Mouse (Mus musculus) myocyte (in vitro differentiated cells): ENCODE measurements around the gene Tchh. TPM values are rescaled to one million over a fixed set of nuclear protein-coding genes. Genes with fewer than 3 reads are reported as not detected.

Experiments used
- H3K27me3 ChIP-seq: one replicate; pipeline ENCODE4 v1.6.1; 2011; ENCODE audit not compliant: control insufficient read depth, insufficient read depth, insufficient read length
- H3K36me3 ChIP-seq: one replicate; pipeline ENCODE4 v1.6.1; 2011; ENCODE audit not compliant: control insufficient read depth, insufficient read depth
- H3K4me2 ChIP-seq: one replicate; pipeline ENCODE4 v1.6.1; 2011; ENCODE audit warnings: low read depth, control low read depth
- H3K4me3 ChIP-seq: one replicate; pipeline ENCODE4 v1.5.1; 2011; ENCODE audit warnings: mild to moderate bottlenecking, control low read depth, moderate library complexity
- H3K79me2 ChIP-seq: one replicate; pipeline ENCODE4 v1.6.1; 2011; ENCODE audit not compliant: control insufficient read depth, insufficient read depth
- H3ac ChIP-seq: one replicate; pipeline ENCODE4 v1.6.1; 2011; ENCODE audit not compliant: control insufficient read depth, insufficient read length
- CEBPB ChIP-seq: IDR thresholded peaks from 2 replicates; pipeline ENCODE4 v1.6.1; 2011; ENCODE audit warnings: mild to moderate bottlenecking, moderate library complexity; ENCODE audit not compliant: poor library complexity, insufficient read depth, severe bottlenecking
- E2F4 ChIP-seq: IDR thresholded peaks from one replicate; pipeline ENCODE4 v1.6.1; 2011; ENCODE audit warnings: mild to moderate bottlenecking, control low read depth, moderate library complexity; ENCODE audit not compliant: insufficient read depth
- MAX ChIP-seq: IDR thresholded peaks from one replicate; pipeline ENCODE4 v1.6.1; 2011; ENCODE audit warnings: low read depth, mild to moderate bottlenecking, control low read depth
- MYOD1 ChIP-seq, 3 experiments: IDR thresholded peaks; one replicate each; pipeline ENCODE4 v1.6.1; 2011; ENCODE audit warnings: control low read depth in 2 of 3, low read depth in 2 of 3, mild to moderate bottlenecking in 2 of 3, moderate library complexity in 1 of 3; ENCODE audit not compliant: insufficient read length in 2 of 3, control insufficient read depth in 1 of 3
- MYOG ChIP-seq, 3 experiments: IDR thresholded peaks; one replicate each; pipeline ENCODE4 v1.6.1; 2011; ENCODE audit warnings: control low read depth in 2 of 3, low read depth in 2 of 3, mild to moderate bottlenecking in 2 of 3; ENCODE audit not compliant: insufficient read length in 2 of 3, control insufficient read depth in 1 of 3, insufficient read depth in 1 of 3
- POLR2A ChIP-seq: IDR thresholded peaks from one replicate; pipeline ENCODE4 v1.6.1; 2011; ENCODE audit warnings: low read depth, mild to moderate bottlenecking, control low read depth, moderate library complexity; ENCODE audit not compliant: insufficient read length
- POLR2AphosphoS2 ChIP-seq: IDR thresholded peaks from one replicate; pipeline ENCODE4 v1.6.1; 2011; ENCODE audit warnings: low read depth, control low read depth; ENCODE audit not compliant: insufficient read length
- REST ChIP-seq: IDR thresholded peaks from one replicate; pipeline ENCODE4 v1.6.1; 2011; ENCODE audit warnings: mild to moderate bottlenecking, control low read depth, moderate library complexity; ENCODE audit not compliant: insufficient read depth, insufficient read length
- SRF ChIP-seq: IDR thresholded peaks from one replicate; pipeline ENCODE4 v1.6.1; 2011; ENCODE audit warnings: low read depth; ENCODE audit not compliant: control insufficient read depth, insufficient read length
- TCF12 ChIP-seq: IDR thresholded peaks from one replicate; pipeline ENCODE4 v1.6.1; 2011; ENCODE audit warnings: mild to moderate bottlenecking, control low read depth; ENCODE audit not compliant: poor library complexity, insufficient read depth, severe bottlenecking
- TCF3 ChIP-seq: IDR thresholded peaks from one replicate; pipeline ENCODE4 v1.6.1; 2011; ENCODE audit warnings: low read depth, control low read depth; ENCODE audit not compliant: insufficient read length
- USF1 ChIP-seq: IDR thresholded peaks from one replicate; pipeline ENCODE4 v1.6.1; 2011; ENCODE audit warnings: low read depth, mild to moderate bottlenecking, control low read depth, moderate library complexity
- polyA plus RNA-seq: library from polyadenylated mRNA; unstranded; fragments of >200 nt; fragmentation: generic; extraction: Trizol; gene quantifications from one replicate; pipeline ENCODE4 v1.2.1, GENCODE M21; 2012; ENCODE audit warnings: missing spikeins

The Tchh gene
- 0.05 TPM for polyA plus RNA-seq

DNA sequence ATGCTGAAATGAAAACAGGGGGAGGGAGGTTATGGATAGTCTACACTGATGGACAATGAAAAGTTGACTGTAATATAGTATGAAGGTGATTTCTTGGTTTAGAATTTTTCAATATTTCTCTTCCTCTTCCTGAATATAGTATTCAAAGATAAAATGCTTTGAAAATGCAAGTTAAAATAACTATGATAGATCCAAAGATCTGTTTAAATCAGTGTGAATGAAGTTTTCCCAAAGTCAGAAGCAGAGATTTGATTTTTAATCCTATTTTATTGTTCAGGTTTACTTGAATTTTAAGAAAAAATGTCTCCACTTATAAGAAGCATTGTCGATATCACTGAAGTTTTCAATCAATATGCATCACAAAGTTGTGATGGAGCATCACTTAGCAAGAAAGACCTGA lies at the start of gene Tchh:
Gene Tchh (plus strand): TSS at position 301 of the 400 bp plus-strand sequence.
- TF ChIP-seq SRF (no peak), E2F4 (no peak), POLR2A (no peak), MYOD1 (IDR thresholded peaks at IDR 0.05; ENCODE audit: control insufficient read depth in 1 of 3, insufficient read length in 2 of 3, low read depth in 2 of 3) (no peak), POLR2AphosphoS2 (no peak), CEBPB (no peak), TCF3 (no peak), TCF12 (no peak), USF1 (no peak), MAX (no peak), MYOG (IDR thresholded peaks at IDR 0.05; ENCODE audit: control insufficient read depth in 1 of 3, insufficient read depth in 1 of 3, insufficient read length in 2 of 3, low read depth in 2 of 3) (no peak), REST (no peak)
- H3K4me2 ChIP-seq, result no peak within 1 kb of the TSS
- H3K4me3 ChIP-seq, result no peak within 1 kb of the TSS
- H3K79me2 ChIP-seq, result no peaks in the 10 kb centered on the region
- peaks cover 25% of the 10 kb centered on the region for H3K27me3 ChIP-seq
- H3ac ChIP-seq, result no peak within 1 kb of the TSS
- H3K36me3 ChIP-seq, result no peaks in the 10 kb centered on the region

GRCm38 (mm10) chr3:93393366-93393765 lies 48.8 kb upstream of the Tchh start, which contains the start of gene Rptn:
Gene Rptn (plus strand): TSS chr3:93393699.
- H3K36me3 ChIP-seq, result no peaks in the 10 kb centered on the region
- no peaks in the 10 kb centered on the region for H3K27me3 ChIP-seq
- TF ChIP-seq TCF12 (no peak), POLR2AphosphoS2 (no peak), MAX (no peak), MYOG (IDR thresholded peaks at IDR 0.05; ENCODE audit: control insufficient read depth in 1 of 3, insufficient read depth in 1 of 3, insufficient read length in 2 of 3, low read depth in 2 of 3) (no peak), MYOD1 (IDR thresholded peaks at IDR 0.05; ENCODE audit: control insufficient read depth in 1 of 3, insufficient read length in 2 of 3, low read depth in 2 of 3) (no peak), TCF3 (no peak), SRF (no peak), POLR2A (no peak), REST (no peak), USF1 (no peak), E2F4 (no peak), CEBPB (no peak)
- H3K4me2 ChIP-seq, result no peak within 1 kb of the TSS
- H3K79me2 ChIP-seq, result no peaks in the 10 kb centered on the region
- H3ac ChIP-seq, result no peak within 1 kb of the TSS
- H3K4me3 ChIP-seq, result no peak within 1 kb of the TSS

DNA sequence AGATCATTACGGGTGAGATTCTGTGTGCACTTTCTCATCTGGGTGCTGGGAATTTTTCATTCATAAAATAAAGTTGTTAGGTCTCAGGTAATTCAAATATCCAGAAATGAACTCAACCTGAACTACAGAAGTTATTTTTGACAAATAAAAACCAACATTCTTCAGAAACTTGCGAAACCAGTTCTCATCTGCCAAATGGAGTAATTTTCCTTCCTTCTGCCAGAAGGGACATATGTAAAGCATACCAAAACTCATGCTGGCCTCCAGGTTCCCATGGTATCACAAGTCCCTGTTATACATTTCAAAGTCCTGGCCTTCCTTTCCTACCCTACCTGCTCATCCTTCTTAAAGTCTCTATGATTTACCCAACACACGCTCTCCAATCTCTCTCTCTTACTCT lies 38.2 kb upstream of the Tchh start:
- Histone ChIP-seq H3K36me3 (no peaks in the 10 kb centered on the region), H3K4me2 (no peak overlapping the region), H3K79me2 (no peaks in the 10 kb centered on the region), H3K27me3 (no peaks in the 10 kb centered on the region), H3ac (no peak overlapping the region), H3K4me3 (no peak overlapping the region)
- TF ChIP-seq REST, result no peak
- TF ChIP-seq POLR2A, result no peak
- no peak for TF ChIP-seq MYOD1 (IDR thresholded peaks at IDR 0.05; ENCODE audit: control insufficient read depth in 1 of 3, insufficient read length in 2 of 3, low read depth in 2 of 3)
- TF ChIP-seq MYOG (IDR thresholded peaks at IDR 0.05; ENCODE audit: control insufficient read depth in 1 of 3, insufficient read depth in 1 of 3, insufficient read length in 2 of 3, low read depth in 2 of 3), result no peak
- TF ChIP-seq SRF, result no peak
- no peak for TF ChIP-seq POLR2AphosphoS2
- no peak for TF ChIP-seq USF1
- TF ChIP-seq MAX, result no peak
- TF ChIP-seq TCF12, result no peak
- no peak for TF ChIP-seq CEBPB
- TF ChIP-seq E2F4, result no peak
- no peak for TF ChIP-seq TCF3

DNA sequence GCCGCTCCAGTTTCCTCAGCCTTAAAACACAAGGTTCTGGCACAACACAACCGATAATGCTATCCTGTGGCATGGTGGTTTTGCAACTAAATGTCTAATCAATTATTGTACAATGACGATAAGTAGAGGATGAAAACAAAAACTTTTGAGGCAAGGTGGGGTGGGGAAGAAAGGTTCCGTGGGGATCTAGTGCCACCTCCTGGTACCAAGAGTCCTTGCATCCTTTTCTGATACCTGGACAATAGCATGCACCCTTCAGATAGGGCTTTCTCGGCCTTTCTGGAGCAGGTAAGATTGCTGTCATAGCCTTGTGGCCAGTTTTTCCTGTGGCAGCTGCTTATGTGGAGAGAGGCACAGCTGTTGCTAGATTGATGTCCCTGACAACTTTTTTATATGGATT lies 35.1 kb upstream of the Tchh start:
- H3K4me3 ChIP-seq, result no peak overlapping the region
- H3K27me3 ChIP-seq, result no peaks in the 10 kb centered on the region
- no peak overlapping the region for H3K4me2 ChIP-seq
- no peaks in the 10 kb centered on the region for H3K36me3 ChIP-seq
- H3K79me2 ChIP-seq, result no peaks in the 10 kb centered on the region
- TF ChIP-seq MYOG (IDR thresholded peaks at IDR 0.05; ENCODE audit: control insufficient read depth in 1 of 3, insufficient read depth in 1 of 3, insufficient read length in 2 of 3, low read depth in 2 of 3), result no peak
- H3ac ChIP-seq, result no peak overlapping the region

DNA sequence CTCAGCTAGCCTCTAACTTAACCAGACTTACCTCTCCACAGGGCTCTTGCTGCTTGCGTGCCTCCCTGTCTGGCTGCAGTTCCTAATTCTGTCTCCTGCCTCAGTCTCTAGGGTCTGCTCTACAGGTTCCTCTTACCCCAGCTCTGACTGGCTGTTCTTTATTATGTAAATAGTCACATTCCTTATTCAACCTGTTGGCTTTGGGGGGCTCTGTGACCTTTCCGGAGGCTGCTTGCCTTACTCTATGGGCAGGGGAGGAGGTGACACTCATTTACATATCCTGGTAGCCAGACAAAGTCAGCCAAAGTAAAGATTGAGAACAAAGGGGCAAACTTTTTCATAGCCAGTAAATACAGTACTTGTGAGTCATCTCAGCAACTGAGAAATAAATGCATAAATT lies 30.2 kb upstream of the Tchh start:
- TF ChIP-seq E2F4 (no peak), MAX (no peak), TCF3 (no peak), SRF (no peak), MYOD1 (IDR thresholded peaks at IDR 0.05; ENCODE audit: control insufficient read depth in 1 of 3, insufficient read length in 2 of 3, low read depth in 2 of 3) (no peak), POLR2AphosphoS2 (no peak), CEBPB (no peak), TCF12 (no peak), USF1 (no peak), REST (no peak), MYOG (IDR thresholded peaks at IDR 0.05; ENCODE audit: control insufficient read depth in 1 of 3, insufficient read depth in 1 of 3, insufficient read length in 2 of 3, low read depth in 2 of 3) (no peak), POLR2A (no peak)
- H3K27me3 ChIP-seq, result no peaks in the 10 kb centered on the region
- no peak overlapping the region for H3ac ChIP-seq
- no peaks in the 10 kb centered on the region for H3K79me2 ChIP-seq
- no peak overlapping the region for H3K4me3 ChIP-seq
- H3K36me3 ChIP-seq, result no peaks in the 10 kb centered on the region
- no peak overlapping the region for H3K4me2 ChIP-seq
